Mouse (Mus musculus) CD4-positive helper T cell, adult 2 months (primary cell): ENCODE measurements around the gene Stk25.

ENCODE experiments used
- DNase-seq: peaks from one replicate; pipeline ENCODE4 v3.0.0-alpha.2; 2012; ENCODE audit warnings: low read depth, missing footprints, low spot score

Gene Stk25

DNA sequence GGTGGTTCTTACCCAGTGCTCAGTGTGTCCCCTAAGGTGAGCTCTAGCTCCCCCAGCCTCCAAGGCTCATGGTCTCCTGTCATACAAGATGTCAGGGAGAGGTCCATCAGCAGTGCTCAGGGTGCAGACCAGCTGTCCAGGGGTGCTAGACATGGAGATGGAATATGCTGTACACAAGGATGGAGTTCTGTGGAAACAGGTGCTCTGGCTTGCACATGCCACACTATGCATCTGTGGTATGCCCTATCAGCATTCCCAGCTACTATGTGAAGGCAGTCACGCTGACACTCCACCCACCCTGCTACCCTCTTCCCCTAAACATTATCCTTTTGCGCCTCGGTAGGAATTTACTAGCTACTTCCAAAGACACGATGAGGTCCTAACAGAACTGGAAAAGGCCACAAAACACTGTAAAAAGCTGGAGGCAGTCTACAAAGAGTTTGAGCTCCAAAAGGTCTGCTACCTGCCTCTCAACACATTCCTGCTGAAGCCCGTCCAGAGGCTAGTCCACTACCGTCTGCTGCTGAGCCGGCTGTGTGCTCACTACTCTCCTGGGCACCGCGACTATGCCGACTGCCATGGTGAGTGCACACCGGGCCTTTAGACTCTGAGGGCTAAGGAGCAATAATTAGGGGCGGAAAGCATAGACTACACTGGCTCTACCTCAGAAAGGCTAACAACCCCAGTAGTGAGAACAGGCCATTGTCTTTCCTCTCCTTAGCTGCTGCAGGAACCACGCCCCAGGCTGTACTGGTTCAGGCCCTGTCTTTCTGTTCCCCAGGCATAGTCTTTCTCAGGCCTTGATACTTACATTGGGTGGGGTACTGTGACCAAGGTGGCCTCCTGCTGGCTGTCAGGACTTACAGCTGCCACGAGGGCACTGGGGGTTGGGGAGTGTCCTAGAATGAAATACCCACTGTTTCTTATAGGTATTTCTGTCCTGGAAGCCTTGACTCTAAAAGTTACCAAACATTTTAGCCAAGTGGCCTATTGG, 51.1 kb downstream of the Stk25 start:
- no peak for DNase-seq

DNA sequence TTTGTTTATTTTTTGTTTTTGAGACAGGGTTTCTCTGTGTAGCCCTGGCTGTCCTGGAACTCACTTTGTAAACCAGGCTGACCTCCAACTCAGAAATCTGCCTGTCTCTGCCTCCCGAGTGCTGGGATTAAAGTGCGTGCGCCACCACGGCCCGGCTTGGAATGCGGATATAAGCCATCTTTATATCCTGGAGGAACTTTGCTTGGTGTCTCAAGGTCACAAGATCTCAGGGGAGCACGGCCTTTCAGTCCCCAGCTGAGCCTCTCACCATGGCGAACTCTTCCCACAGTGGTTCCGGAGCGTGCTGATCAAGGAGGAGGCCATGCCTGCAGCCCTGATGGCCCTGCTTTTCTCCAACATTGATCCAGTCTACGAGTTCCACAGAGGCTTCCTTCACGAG, 54.5 kb downstream of the Stk25 start:
- no peak for DNase-seq

DNA sequence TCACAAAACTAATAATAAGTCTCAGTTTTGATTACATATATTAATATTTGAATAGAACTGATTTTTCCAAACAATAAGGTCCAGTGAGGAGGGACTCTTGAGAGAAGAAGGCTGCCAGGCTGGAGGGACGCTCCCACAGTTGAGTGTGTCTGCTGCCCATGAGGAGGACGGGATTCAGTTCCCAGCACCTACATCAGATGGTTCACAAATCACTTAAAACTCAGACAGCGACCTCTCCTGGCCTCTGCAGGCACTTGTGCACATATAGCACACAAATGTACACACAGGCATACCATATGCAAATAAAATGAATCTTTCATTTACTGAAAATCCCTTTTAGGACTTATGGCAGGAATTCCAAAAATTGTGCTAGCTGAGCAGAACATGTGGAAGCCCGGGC, 55.5 kb downstream of the Stk25 start:
- no peak for DNase-seq

DNA sequence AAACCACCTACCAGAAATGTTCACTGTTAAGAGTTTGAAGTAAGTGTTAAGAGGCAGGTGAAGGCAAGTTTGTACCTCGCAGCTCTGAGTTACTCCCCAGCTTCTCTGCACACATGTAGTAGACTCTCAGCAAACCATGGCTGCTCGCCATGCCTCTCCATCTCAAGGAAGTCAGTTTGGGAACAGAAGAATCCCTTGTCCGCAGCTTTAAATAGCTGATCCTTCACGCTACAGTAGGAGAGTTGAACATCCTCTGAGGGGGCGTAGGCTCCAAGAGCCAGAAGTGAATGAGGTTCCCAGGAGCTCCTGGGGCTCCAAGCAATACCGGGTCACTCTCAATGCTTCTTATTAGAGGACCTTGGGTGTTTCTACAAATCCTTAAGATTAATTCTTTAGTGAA, 62.5 kb downstream of the Stk25 start:
- DNase-seq: no peak

DNA sequence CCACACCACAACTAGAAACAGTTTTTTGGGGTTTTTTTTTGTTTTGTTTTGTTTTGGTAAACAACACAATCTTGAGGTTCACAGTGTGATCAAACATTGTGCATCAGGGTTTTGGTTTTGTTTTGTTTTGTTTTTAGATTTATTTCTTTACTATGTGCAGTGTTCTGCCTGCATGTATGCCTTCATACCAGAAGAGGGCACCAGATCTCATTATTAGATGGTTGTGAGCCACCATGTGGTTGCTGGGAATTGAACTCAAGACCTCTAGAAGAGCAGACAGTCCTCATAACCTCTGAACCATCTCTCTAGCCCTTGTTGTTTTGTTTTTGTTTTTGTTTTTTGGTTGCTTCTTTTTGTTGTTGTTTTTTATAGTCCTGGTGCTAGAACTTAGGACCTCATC, 64.5 kb downstream of the Stk25 start:
- DNase-seq: no peak

DNA sequence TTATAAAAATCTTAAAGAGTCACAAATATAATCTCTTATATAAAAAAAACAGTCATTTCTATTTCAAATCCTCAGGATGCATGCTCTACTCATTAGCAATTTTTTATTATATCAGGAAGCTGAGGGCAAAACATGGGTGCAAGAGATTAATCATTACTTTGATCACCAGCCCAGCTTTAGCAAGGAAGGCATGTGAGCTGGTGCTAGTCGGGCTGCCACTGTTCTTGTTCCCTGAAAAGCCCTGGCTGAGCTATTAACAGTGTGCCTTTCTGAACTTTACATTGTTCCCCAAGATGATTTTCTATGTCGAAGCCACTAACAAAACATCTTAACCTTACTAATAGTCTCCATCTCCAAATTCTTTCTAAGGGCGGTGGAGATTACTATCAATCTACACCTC, 70.1 kb downstream of the Stk25 start:
- no peak for DNase-seq

DNA sequence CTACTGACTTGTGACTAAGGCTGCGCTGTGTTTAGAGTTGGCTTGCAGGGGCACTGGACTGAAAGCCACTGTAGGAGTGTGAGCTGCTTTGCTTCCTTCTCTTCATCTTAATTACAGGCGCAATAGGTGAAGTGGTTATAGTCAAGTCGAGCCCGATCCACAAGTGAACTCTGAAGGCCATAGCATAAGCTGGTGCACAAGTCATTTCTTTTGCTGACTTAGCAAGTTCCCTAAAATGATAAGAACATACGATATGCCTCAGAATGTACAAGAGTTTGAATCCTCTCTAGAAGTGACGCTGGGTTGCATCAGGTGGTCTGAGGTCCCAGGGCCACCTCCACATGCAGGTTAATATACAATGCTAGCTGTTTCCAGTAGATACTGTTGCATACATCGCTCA, 76.9 kb downstream of the Stk25 start:
- no peak for DNase-seq

DNA sequence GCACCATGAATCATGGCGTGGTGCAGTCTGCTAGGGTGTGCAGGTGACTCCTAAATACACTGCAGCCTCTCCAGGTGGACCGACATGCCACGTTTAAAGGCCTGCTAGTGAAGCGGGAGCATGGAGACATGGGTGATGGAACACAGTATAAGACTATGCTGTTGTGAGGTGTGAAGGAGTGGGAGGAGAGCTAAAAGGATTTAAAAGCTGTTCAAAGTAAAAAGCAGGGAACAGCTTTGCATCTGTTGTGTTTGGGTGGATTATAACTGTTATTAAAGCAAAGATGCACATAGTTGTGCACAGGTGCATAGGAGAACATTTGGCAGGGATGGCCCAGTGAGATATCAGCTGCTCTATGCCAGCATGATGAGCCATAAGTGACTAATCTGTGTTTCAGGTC, 80.6 kb downstream of the Stk25 start:
- DNase-seq: no peak

DNA sequence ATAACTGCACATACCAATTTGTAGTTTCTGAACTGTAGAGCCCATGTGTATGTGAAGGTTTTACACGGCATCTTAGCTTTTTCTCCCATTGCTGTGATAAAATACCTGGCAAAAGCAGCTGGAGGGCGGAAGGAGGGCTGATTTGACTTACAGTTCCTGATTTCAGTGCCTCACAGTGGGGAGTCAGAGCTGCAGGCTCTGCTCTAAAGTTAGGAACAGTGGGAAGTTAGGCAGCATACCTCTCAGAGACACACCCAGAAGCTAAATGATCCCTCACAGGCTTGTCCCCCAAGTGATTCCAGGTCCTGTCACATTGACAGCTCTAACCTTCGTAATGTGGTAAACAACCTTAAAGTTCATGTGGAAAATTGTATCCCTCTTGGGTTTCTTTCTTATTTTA, 81.4 kb downstream of the Stk25 start:
- DNase-seq: no peak
